Mouse (Mus musculus): ENCODE measurements around the gene Ltb4r2. TPM values are rescaled to one million over a fixed set of nuclear protein-coding genes. Genes with fewer than 3 reads are reported as not detected.
A peak's percentile ranks its signal among the peaks of the same experiment; 100 is the strongest.

Ltb4r2 gene
- not detected for polyA plus RNA-seq (2017; shearing (Covaris generic))

DNA sequence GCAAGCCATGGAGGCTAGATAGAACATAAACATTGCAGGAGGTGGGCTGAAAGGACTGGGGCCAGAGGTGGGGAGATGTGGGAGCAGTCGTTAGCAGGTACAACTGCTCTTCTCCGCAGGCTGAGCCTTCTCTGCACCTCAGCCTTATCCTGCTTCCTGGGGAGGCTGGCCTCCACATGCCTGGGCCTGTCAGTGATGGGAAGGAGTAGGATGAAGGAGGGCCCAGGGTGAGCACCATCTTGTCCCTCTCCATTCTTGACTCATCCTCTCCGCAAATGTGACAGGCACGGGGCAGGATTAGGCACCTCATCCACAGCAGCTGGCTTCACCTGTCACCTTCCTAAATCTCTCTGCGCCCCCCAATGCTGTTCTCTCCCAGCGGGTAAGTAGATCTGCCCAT, at the start of gene Ltb4r2:
Gene Ltb4r2, plus strand, starts transcription at position 266 of the 400 bp plus-strand sequence.
- no peak for ATAC-seq

GRCm38 (mm10) chr14:55711786-55712185, 49.4 kb upstream of the Ltb4r2 start:
- no peak for ATAC-seq

DNA sequence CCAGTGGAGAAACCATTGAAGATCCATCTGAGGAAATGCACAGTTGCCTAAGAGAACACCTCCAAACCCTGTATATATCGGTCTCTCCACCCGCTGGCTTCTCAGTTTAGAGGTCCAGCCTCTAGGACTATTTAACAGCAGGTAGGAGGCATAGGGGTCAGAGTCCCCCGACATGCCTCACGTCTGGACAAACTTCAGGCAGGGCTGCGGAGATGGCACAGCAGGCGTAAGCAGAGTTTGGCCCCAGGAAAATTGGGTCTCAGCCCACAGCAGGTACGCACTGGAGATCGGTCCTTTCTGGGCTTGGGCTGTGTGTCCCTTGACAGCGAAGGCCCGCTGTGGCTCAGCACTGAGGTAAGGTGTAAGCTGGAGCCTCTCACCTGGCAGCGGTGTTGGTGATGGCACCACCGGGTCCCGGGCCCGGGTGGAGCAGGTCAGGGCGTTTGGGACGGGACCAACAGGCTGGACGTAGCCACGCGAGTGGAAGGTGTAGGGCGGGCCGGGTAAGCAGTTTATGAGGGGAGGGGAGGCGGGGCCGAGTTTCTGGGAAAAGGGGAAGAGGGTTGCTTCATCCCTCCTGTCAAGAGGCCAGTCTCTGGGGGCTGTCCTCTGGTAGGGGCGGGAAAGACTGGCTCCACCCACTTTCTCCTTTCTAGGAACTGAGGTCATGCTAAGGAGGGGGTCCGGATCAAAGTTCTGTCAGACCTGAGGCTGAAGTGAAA, 48.1 kb upstream of the Ltb4r2 start:
- ATAC-seq: no peak

DNA sequence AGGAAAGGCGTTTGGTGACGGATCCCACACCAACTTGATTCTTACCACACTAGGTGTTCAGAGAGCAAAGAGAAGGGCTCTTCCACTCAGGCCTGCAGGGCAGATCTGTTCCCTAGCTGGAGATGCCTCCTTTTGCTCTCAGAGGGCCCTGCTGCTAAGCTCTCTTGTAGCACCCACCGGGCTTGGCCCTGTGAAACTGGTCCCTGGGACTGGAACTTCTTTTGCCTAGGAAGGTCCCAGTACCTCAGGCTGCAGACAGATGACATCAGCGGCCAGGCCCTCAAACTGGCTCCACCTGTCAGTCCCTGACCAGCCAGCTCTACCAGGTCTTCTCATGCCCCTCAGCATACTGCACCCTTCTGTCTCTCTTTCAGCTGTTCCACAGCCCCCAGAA, 47.5 kb upstream of the Ltb4r2 start, which contains the start of gene Tgm1:
Gene Tgm1, minus strand, starts transcription at position 198 of the 394 bp plus-strand sequence.
- no peak for ATAC-seq

- no peak for ATAC-seq
Observed at GRCm38 (mm10) chr14:55714893-55715292, 46.3 kb upstream of the Ltb4r2 start.

DNA sequence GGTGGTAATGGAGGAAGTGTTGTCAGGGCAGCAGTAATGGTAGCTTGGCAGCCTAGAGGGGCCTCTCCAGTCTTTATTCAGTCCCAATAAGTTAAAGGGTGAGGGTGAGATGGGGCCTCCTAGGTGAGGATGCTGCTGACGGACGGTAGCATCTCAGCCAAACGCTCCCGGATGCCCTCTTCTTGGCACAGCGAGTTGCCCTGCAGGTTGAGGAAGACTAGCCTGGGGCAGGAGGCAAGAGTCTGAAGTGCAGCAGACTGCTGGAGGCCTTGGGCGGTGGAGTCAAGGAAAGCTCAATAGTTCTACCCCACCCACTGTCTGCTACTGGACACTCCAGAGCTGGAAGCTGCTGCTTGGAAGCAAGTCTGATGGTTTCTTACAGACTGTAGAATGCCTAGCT, 45.0 kb upstream of the Ltb4r2 start:
- ATAC-seq: no peak

- no peak for ATAC-seq
Observed at GRCm38 (mm10) chr14:55716884-55717283, 44.3 kb upstream of the Ltb4r2 start.

DNA sequence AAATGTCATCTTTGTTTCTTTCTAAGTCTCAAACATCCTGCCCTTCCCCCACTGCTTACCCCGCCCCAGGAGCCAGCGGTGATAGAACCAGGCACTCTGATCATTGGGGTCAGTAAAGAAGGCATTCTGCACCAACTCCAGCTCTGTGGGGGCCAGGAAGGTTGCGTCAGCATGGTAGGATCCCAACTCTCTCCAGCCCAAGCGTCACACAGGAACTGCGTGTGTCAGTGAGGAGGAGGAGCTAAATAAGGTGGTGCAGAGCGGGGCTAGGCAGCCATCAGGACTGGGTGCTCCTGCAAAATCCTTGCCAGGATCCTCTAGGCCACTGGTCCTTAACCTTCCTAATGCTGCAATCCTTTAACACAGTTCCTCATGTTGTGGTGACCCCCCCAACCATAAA, 41.5 kb upstream of the Ltb4r2 start:
- no peak for ATAC-seq

DNA sequence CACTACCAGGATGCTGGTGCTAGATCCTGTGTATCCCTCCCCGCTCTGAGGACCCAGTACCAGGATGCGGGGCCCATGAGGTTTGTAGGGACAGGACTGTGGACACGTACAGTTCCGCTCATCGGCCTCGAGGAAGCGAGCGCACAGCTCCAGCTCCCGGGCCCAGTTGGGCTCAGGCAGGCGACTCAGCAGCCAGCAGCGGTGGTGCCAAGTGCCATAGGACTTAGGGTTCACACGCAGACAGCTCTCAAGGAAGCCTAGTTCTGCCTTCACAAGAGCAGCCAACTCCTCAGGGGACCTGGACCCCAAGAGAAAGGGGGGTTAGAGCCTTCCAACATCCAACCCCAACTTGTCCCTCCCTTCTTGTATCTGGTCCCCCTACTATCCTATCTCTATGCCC, 40.6 kb upstream of the Ltb4r2 start:
- ATAC-seq: no peak

DNA sequence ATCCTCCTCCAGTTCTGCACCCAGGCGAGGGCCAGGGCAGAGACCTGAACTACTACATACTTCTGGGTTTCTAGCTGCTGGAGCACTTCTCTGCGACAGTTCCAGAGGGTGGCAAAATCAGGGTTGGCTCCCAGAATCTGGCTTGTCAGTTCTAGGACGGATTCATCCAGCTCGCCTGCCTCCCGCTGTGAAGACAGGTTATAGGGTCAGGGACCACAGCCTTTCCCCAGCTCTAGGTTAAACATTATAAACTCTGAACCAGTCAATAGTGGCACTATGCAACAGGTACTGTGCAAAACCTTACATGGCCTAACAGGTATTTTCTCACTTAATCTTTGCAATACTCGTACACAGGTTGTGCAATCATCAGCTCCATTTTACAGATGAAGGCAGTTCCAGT, 40.2 kb upstream of the Ltb4r2 start:
- ATAC-seq: no peak

DNA sequence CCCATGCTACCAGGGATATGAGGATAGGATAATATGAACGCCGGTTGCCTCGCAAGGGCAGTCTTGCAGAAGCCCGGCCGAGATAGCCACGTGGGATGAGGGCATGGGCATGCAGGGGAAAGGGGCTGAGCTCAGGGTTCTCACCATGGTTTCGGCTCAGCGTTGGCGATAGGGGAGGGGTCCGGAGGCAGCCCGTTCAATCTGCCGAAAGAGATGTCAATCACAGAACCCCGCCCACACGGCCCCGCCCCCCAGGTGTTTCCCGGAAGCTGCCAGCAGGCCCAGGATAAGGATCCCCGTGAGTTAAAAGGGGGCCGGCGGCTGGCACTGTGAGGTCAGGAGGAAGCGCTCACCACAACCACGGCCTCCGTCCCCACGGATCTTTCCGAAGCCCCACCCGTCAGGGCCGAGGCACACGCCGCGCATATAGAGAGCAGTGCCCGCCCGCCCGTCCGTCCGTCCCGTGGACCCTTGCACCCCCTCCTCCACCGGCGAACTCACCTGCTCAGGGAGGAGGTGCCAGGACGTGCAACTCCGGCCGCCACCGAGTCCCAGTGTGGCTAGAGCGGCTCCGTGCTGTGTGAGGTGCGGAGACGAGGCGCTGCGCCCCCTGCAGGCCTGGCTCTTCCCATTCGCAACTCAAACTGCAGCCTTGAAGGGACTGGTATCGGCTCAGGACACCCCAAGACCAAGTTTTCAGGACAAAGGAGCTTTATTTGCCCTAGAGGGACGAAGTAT, 39.4 kb upstream of the Ltb4r2 start, which contains the start of gene Rabggta:
Gene Rabggta, minus strand, starts transcription at position 564 of the 738 bp plus-strand sequence.
- peak; percentile 60 for ATAC-seq

DNA sequence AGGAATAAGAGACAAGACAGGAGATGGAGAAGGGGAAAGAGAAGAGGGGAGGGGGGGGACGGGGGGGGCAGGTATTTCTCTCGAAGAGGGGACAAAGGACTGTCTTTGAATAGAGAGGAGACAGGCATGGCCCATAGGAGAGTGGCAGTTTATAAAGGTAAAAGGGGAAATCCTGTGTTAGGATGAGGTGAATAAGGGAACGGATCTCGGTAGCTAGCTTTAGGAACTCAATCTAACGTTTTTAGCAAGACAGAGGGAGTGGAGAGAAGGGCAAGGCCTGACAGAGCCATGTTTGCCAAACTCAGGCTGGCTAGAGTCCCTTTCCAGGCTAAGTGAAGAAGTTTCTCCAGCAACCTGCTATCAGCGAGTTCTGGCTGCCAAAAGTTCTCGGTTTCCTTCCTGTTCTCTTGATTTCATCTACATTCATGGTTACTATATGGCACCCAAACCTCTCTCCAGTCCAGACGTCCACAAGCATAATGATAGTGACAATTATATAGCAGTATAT, 38.7 kb upstream of the Ltb4r2 start:
- no peak for ATAC-seq

DNA sequence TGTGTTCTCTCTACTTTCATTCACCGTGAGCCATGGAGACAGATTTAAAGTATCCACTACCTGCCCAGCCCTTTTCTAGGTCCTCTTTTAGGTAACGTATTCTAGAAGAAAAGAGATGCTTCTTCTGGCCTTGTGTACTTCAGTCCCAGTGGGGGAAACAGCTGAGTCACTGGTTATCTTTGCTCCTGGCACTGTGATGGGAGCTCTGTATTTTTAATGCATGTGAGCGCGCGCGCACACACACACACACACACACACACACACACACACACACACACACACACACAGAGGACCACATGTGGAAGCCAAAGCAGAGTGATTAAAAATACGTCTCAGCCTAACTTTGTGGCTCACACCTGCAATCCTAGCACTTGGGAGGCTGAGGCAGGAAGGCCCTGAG, 37.8 kb upstream of the Ltb4r2 start:
- no peak for ATAC-seq

- peak; percentile 85 for ATAC-seq
Observed at GRCm38 (mm10) chr14:55724411-55724871, 36.8 kb upstream of the Ltb4r2 start.

DNA sequence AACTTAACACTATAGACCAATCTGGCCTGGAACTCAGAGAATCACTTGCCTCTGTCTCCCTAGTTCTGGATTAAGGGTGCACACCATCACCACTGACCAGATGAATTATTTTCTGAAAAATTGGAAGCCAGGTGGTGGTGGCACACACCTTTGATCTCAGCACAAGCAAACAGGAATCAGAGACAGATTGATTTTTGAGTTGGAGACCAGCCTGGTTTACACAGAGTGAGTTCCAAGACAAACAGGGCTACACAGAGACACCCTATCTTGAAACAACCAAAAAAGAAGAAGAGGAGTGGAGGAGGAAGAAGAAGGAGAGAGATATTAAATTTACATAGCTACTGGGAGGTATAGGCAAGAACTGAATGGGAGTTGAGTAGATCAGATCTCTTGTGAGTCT, 35.0 kb upstream of the Ltb4r2 start:
- no peak for ATAC-seq

DNA sequence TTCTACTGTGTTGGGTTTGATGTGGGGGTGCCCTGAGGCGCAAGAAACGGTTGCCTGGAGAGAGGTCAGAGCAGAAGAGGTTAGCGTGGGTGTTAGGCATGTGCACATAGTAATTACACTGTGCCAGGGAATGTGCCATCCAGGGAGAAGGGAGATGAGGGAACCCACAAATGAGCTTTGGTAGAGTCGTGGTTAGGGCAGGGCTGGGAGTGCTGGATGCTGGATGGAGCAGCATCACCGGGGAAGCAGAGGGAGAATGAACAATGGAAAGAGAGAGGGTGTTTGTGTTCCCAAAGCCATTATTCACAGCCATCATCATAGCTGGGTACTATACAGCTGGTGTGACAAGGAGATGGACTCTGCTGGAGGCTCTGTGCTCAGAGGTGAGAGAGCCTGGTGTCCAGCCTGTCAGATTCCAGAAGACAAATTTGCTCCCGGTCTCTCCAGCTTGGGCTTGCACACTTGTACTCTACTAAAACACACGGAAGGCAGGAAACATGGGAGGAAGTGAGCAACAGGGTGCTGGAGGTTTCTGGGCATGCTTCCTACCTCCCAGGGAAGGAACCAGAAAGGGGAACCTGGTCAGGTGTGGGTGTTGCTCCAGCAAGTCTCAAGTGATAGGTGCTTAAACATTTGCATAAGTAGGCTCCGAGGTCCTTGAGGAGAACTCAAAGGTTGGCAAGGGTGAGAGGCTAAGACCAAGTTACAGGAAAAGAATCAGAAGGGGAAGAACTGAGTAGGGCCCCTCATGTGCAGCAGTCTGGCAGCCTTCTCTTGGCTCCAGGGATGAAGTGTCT, 33.1 kb upstream of the Ltb4r2 start:
- ATAC-seq: no peak

DNA sequence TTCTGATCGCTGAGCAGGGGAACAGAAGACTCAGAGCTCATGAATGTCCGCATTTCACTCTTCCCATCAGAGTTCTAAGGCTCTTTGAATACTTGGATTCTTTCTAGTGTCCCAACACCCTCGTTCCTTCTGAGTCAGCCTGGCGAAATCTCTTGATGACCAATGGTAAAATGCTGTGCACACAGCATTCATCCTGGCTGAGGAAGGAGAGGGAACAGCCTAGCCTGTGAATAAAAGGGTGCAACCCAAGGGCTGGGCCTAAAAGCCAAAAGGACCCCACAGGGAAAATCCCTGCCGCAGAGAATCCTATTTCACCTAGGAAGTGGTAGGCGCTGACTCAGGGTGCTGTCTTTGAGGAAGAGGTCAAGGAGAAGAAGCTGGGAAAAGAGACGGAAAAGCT, 31.1 kb upstream of the Ltb4r2 start:
- ATAC-seq: no peak

DNA sequence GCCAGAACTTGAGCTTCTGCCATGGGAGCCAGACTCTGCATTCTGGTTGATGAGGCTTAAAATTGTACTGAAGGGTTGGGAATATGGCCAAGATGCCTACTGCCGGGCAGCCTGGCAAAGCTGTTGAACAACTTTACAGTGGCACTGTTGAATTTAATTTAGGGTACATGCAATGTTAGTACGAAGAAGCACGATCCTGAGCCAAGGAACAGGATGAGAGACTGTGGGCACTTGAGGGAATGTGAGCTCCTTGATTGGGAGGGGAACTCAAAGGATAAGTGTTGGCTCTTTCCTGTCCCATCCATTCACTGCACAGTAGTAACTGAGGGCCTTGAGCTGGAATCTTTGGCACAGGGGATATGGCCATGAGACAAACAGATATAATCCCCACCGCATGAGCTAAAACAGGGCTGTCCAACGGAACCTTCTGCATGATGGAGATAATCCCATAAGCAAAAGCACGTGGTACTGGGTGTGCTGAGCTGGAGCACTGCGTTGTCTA, 30.6 kb upstream of the Ltb4r2 start:
- ATAC-seq: no peak

GRCm38 (mm10) chr14:55733889-55734288, 27.3 kb upstream of the Ltb4r2 start:
- no peak for ATAC-seq

DNA sequence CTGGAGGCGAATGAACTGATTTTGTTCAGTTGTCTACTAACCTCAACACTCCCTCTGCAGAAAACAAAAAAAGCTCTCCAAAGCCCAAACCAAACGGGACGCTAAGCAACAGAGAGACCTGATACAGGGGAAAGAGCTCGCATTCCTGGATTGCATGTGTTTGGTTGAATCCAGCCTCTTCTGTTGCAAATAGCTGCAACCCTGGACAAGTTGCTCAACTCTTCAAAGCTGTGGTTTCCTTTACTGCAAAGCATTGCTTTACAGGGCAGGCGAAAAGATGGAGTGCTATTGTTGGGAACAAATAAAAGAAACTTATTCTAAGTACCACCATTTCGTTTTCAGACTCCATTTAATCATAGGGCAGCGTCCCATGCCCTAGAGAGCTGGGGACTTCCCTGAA, 26.4 kb upstream of the Ltb4r2 start:
- ATAC-seq: no peak

DNA sequence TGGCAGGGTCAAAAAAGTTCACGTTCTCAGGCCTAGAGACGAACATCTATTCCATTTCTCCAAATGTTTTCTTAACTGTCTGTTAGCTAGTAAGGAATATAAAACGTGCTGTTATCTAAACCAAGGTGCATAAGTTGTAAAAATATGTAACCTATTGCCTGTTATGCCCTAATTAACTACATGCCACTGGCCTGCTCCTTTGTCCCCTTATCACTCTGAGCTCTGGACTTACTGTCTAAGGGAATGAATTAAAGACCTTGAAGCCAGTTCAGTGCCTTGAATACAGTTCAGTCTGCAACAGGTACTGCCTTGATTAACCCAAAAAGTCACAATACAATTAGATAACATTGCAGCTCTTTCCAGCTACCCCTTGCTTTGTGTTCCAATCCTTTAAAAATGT, 25.9 kb upstream of the Ltb4r2 start:
- ATAC-seq: no peak

DNA sequence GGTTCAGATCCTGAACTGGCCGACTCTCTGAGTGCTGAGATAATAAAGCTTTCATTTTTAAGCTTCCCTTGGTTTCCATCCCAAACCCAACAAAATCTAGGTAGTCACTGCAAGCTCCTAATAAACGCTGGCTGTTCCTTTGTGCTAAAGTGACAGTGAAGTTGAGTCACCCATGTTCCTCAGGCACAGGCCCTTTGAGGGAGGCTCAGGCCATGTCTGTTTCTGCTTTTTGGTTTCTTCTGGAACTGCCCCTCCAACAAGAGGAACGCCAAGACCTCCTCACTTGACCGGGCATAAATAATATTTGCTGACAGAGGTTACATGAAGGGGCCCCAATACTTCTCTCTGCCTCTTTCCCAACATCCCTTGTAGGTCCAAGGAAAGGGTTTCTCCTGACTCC, 25.5 kb upstream of the Ltb4r2 start:
- ATAC-seq: no peak

All from inflammation-experienced regulatory T-cells, adult 6 months (primary cell).